ENCODE assay signal across 29 mouse cellular contexts in genomic region chr7:139595862-139596261, GRCm38 (mm10). TPM values are rescaled to one million over a fixed set of nuclear protein-coding genes. Genes with fewer than 3 reads are reported as not detected.
DNase-seq lines count a peak whose midpoint lies in the region; ATAC-seq lines count a peak whose summit lies in the region.
"Had no signal": no experiment of that assay in that cellular context is flagged by ENCODE, and none has a peak within 500 bp of the region (broad histone marks: within the 10 kb centered on the region; RNA-seq: fewer than 3 reads in every experiment).

No protein-coding gene starts in this region.

- no peaks in the 10 kb centered on the region for H3K9me3 ChIP-seq in hindbrain, embryonic 15.5 days
- no peaks in the 10 kb centered on the region for H3K9me3 ChIP-seq in hindbrain, embryonic 11.5 days (ENCODE audit: control insufficient read depth, low read length)
- H3K9me3 ChIP-seq: forebrain, embryonic 10.5 days; forebrain, embryonic 13.5 days; heart, embryonic 12.5 days; heart, embryonic 15.5 days; hindbrain, embryonic 12.5 days; intestine, embryonic 15.5 days had no signal

- no peaks in the 10 kb centered on the region for H3K36me3 ChIP-seq in hindbrain, embryonic 15.5 days
- no peaks in the 10 kb centered on the region for H3K36me3 ChIP-seq in hindbrain, embryonic 11.5 days (ENCODE audit: control insufficient read depth, insufficient read depth, low read length)
- H3K36me3 ChIP-seq: forebrain, embryonic 10.5 days; G1E; heart, embryonic 12.5 days; heart, embryonic 15.5 days; hindbrain, embryonic 12.5 days; intestine, embryonic 15.5 days had no signal

- H3K27ac ChIP-seq in hindbrain, embryonic 15.5 days (replicated peaks), result peak overlapping the region; percentile 39; the same call in 1 of the 2 replicates
- H3K27ac ChIP-seq in hindbrain, embryonic 11.5 days (ENCODE audit: low read depth, low read length), result no peak overlapping the region
- H3K27ac ChIP-seq: forebrain, embryonic 10.5 days; forebrain, embryonic 13.5 days; heart, embryonic 15.5 days; hindbrain, embryonic 12.5 days; intestine, embryonic 15.5 days had no signal

- H3K4me2 ChIP-seq in hindbrain, embryonic 15.5 days, result no peak overlapping the region
- H3K4me2 ChIP-seq in hindbrain, embryonic 11.5 days (replicated peaks; ENCODE audit: low read depth, low read length), result no peak overlapping the region
- H3K4me2 ChIP-seq: forebrain, embryonic 13.5 days; heart, embryonic 12.5 days; heart, embryonic 15.5 days; hindbrain, embryonic 12.5 days; intestine, embryonic 15.5 days had no signal

- H3K4me1 ChIP-seq in hindbrain, embryonic 15.5 days (replicated peaks), result 0 out of 2 replicates have a peak, but pooled peaks cover 4% of the 10 kb centered on the region
- no peaks in the 10 kb centered on the region for H3K4me1 ChIP-seq in hindbrain, embryonic 11.5 days (replicated peaks; ENCODE audit: control insufficient read depth, insufficient read depth, low read length)
- H3K4me1 ChIP-seq: forebrain, embryonic 10.5 days; forebrain, embryonic 13.5 days; heart, embryonic 12.5 days; heart, embryonic 15.5 days; intestine, embryonic 15.5 days had no signal

- no peak overlapping the region for H3K4me3 ChIP-seq in hindbrain, embryonic 15.5 days
- no peak overlapping the region for H3K4me3 ChIP-seq in hindbrain, embryonic 11.5 days (ENCODE audit: low read depth, low read length)
- H3K4me3 ChIP-seq: forebrain, embryonic 10.5 days; forebrain, embryonic 13.5 days; heart, embryonic 12.5 days; heart, embryonic 15.5 days; hindbrain, embryonic 12.5 days; intestine, embryonic 15.5 days had no signal

- DNase-seq in hindbrain, embryonic 11.5 days (ENCODE audit: low spot score), result no peak
- DNase-seq in 416B (ENCODE audit: low read depth), result peak; percentile 22
- no peak for DNase-seq in layer of hippocampus, adult 8-10 months (ENCODE audit: low spot score in 2 of 2)
- no peak for DNase-seq in spleen, adult 18-20 months
- no peak for DNase-seq in heart, adult 9 months (ENCODE audit: low spot score in 2 of 2)
- DNase-seq: adrenal gland, postnatal 10 days; adrenal gland, postnatal 36 days; cerebellum, adult 2 months; cerebellum, adult 9-11 months; cerebellum, postnatal 25 days; gastrocnemius, postnatal 10 days; gastrocnemius, postnatal 36 days; heart, adult 11 months; heart, postnatal 10 days; heart, postnatal 36 days had no signal

- H3K27me3 ChIP-seq in hindbrain, embryonic 15.5 days, result peaks cover 14% of the 10 kb centered on the region; the same call in 1 of the 2 replicates
- H3K27me3 ChIP-seq in hindbrain, embryonic 11.5 days (ENCODE audit: control insufficient read depth, insufficient read depth, low read length), result peaks cover under 1% of the 10 kb centered on the region; the same call in 1 of the 2 replicates
- H3K27me3 ChIP-seq: Patski had no signal

- no peak for ATAC-seq in hindbrain, embryonic 15.5 days (ENCODE audit: low FRiP score, low read depth)
- no peak for ATAC-seq in hindbrain, embryonic 11.5 days (ENCODE audit: low FRiP score)
- peak; percentile 55; the same call in 1 of the 2 replicates for ATAC-seq in granulocyte monocyte progenitor cell, adult 5-6 weeks (replicated peaks; ENCODE audit: poor library complexity, severe bottlenecking)
- ATAC-seq: forebrain, embryonic 13.5 days; forebrain, embryonic 16.5 days; intestine, embryonic 15.5 days; Patski had no signal

- 66% methylated on average over 6 of the region's 6 CpGs for WGBS in hindbrain, embryonic 15.5 days
- 65% methylated on average over 6 of the region's 6 CpGs for WGBS in hindbrain, embryonic 11.5 days

- no peak overlapping the region for H3K9ac ChIP-seq in hindbrain, embryonic 15.5 days
- no peak overlapping the region for H3K9ac ChIP-seq in hindbrain, embryonic 11.5 days (ENCODE audit: low read depth, low read length)
- H3K9ac ChIP-seq: forebrain, embryonic 13.5 days; heart, embryonic 12.5 days; heart, embryonic 15.5 days; hindbrain, embryonic 12.5 days; intestine, embryonic 15.5 days had no signal

RNA-seq across cellular contexts. Expression of gene Nkx6-2, which starts 13.3 kb away (rescaled TPM):
- 9.3 and 10.2 TPM in 2 replicates for polyA plus RNA-seq in hindbrain, embryonic 15.5 days (2015; fragmentation: Nextera tagmentation; extraction: Ambion mirVana)
- polyA plus RNA-seq in hindbrain, embryonic 11.5 days (2014; fragmentation: Nextera tagmentation; extraction: Ambion mirVana), result 21.1 and 21.5 TPM in 2 replicates
- total RNA-seq in granulocyte monocyte progenitor cell, adult 5-6 weeks (2014; fragmentation: Nextera tagmentation), result not detected in 2 replicates
- not detected in 2 replicates for total RNA-seq in granulocyte monocyte progenitor cell, adult 5-6 weeks (2017)
- total RNA-seq in layer of hippocampus, adult 8-10 months (2022), result 10 to 100 TPM in 2 of 4 experiments, 1 to 10 TPM in 2; 8.0 to 14.0 (median 10.2) TPM
- total RNA-seq: adrenal gland, postnatal 10 days; adrenal gland, postnatal 36 days; CH12.LX; G1E; gastrocnemius, adult 18-20 months; gastrocnemius, postnatal 10 days; gastrocnemius, postnatal 36 days; heart, postnatal 36 days had no signal
- polyA plus RNA-seq: embryonic facial prominence, embryonic 14.5 days; G1E; heart, embryonic 12.5 days had no signal

Comparison
In these comparisons a context has a peak if more than half of its experiments do, and no peak if none do; other contexts are left out.
1. RNA of gene Nkx6-2, which starts 13.3 kb away (total RNA-seq): 8.0 to 14.0 TPM in layer of hippocampus, adult 8-10 months; not detected in granulocyte monocyte progenitor cell, adult 5-6 weeks; every median in the first group is over 4 times any median in the second.